Mouse (Mus musculus): Measurements from ENCODE around the gene Ncs1. TPM values are rescaled to one million over a fixed set of nuclear protein-coding genes. Genes with fewer than 3 reads are reported as not detected.

Ncs1 gene
- total and polyA plus RNA-seq, 3 experiments = 0.05 TPM; not detected in 2

GRCm38 (mm10) chr2:31304191-31304590 is 58.6 kb downstream of the Ncs1 start:
- TF ChIP-seq CTCF (IDR thresholded peaks at IDR 0.05; ENCODE audit: low read depth, low read length) = no peak
- no peak for TF ChIP-seq TAL1 (conservative IDR thresholded peaks at IDR 0.05; ENCODE audit: low read depth, low read length)
- no peak for TF ChIP-seq GATA2 (IDR thresholded peaks at IDR 0.05; ENCODE audit: borderline replicate concordance, low read depth, low read length)
- no peak for TF ChIP-seq POLR2AphosphoS5 (IDR thresholded peaks at IDR 0.05; ENCODE audit: insufficient replicate concordance, low read depth, low read length)
- TF ChIP-seq GATA1 (IDR thresholded peaks at IDR 0.05; ENCODE audit: borderline replicate concordance, low read length) = no peak
- no peaks in the 10 kb centered on the region for H3K36me3 ChIP-seq (replicated peaks)
- DNase-seq (ENCODE audit: low spot score) (no peak), ATAC-seq (ENCODE audit: extremely low read depth, insufficient number of reproducible peaks, low FRiP score, poor library complexity, severe bottlenecking) (no peak)
- H3K9me3 ChIP-seq (replicated peaks) = no peaks in the 10 kb centered on the region
- H3K4me1 ChIP-seq (ENCODE audit: insufficient read depth, low read depth, low read length) = no peaks in the 10 kb centered on the region
- H3K27me3 ChIP-seq (ENCODE audit: insufficient read depth, low read length) = peaks cover 3% of the 10 kb centered on the region; the same call in 1 of the 2 replicates
- no peak overlapping the region for H3K4me3 ChIP-seq (ENCODE audit: low read depth, low read length)

- H3K36me3 ChIP-seq (replicated peaks) = no peaks in the 10 kb centered on the region
- H3K9me3 ChIP-seq (replicated peaks) = no peaks in the 10 kb centered on the region
- no peak for DNase-seq (ENCODE audit: low spot score)
- H3K4me1 ChIP-seq (ENCODE audit: insufficient read depth, low read depth, low read length) = no peaks in the 10 kb centered on the region
- no peaks in the 10 kb centered on the region for H3K27me3 ChIP-seq (ENCODE audit: insufficient read depth, low read length)
- no peak overlapping the region for H3K4me3 ChIP-seq (ENCODE audit: low read depth, low read length)
- no peak for TF ChIP-seq GATA2 (IDR thresholded peaks at IDR 0.05; ENCODE audit: borderline replicate concordance, low read depth, low read length)
- no peak for TF ChIP-seq CTCF (IDR thresholded peaks at IDR 0.05; ENCODE audit: low read depth, low read length)
- TF ChIP-seq GATA1 (IDR thresholded peaks at IDR 0.05; ENCODE audit: borderline replicate concordance, low read length) = no peak
- TF ChIP-seq TAL1 (conservative IDR thresholded peaks at IDR 0.05; ENCODE audit: low read depth, low read length) = no peak
- no peak for TF ChIP-seq POLR2AphosphoS5 (IDR thresholded peaks at IDR 0.05; ENCODE audit: insufficient replicate concordance, low read depth, low read length)
- ATAC-seq (ENCODE audit: extremely low read depth, insufficient number of reproducible peaks, low FRiP score, poor library complexity, severe bottlenecking) = no peak
These were observed 59.4 kb downstream of the Ncs1 start for GRCm38 (mm10) chr2:31304801-31305665.

- DNase-seq (ENCODE audit: low spot score) (no peak), ATAC-seq (ENCODE audit: extremely low read depth, insufficient number of reproducible peaks, low FRiP score, poor library complexity, severe bottlenecking) (no peak)
- no peak for TF ChIP-seq GATA2 (IDR thresholded peaks at IDR 0.05; ENCODE audit: borderline replicate concordance, low read depth, low read length)
- TF ChIP-seq GATA1 (IDR thresholded peaks at IDR 0.05; ENCODE audit: borderline replicate concordance, low read length) = no peak
- no peak for TF ChIP-seq TAL1 (conservative IDR thresholded peaks at IDR 0.05; ENCODE audit: low read depth, low read length)
- no peak for TF ChIP-seq CTCF (IDR thresholded peaks at IDR 0.05; ENCODE audit: low read depth, low read length)
- TF ChIP-seq POLR2AphosphoS5 (IDR thresholded peaks at IDR 0.05; ENCODE audit: insufficient replicate concordance, low read depth, low read length) = no peak
- Histone ChIP-seq H3K9me3 (replicated peaks) (no peaks in the 10 kb centered on the region), H3K36me3 (replicated peaks) (no peaks in the 10 kb centered on the region), H3K27me3 (ENCODE audit: insufficient read depth, low read length) (peaks cover 2% of the 10 kb centered on the region; the same call in 1 of the 2 replicates), H3K4me3 (ENCODE audit: low read depth, low read length) (no peak overlapping the region), H3K4me1 (ENCODE audit: insufficient read depth, low read depth, low read length) (no peaks in the 10 kb centered on the region)
These were observed 60.1 kb downstream of the Ncs1 start for GRCm38 (mm10) chr2:31305684-31306083.

DNA sequence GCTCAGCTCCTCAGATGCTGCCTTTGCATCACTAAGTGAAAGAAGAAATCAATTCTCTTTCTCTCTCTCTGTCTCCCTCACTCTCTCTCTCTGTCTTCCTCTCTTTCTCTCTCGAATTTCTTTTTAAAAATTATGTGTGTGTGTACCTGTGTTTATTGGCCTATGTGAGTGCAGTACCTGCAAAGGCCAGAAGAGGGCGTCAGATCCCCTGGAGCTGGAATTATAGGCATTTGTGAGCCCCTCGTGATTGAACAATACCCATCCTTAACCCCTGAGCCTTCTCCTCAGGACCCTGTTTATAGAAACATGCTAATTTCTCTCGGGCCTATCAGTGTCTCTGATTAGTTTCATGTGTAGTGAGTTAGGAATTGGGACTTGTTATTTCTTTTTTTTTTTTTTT is 62.6 kb downstream of the Ncs1 start:
- Histone ChIP-seq H3K9me3 (replicated peaks) (no peaks in the 10 kb centered on the region), H3K4me1 (ENCODE audit: insufficient read depth, low read depth, low read length) (no peaks in the 10 kb centered on the region), H3K36me3 (replicated peaks) (no peaks in the 10 kb centered on the region), H3K27me3 (ENCODE audit: insufficient read depth, low read length) (peaks cover 2% of the 10 kb centered on the region; the same call in 1 of the 2 replicates), H3K4me3 (ENCODE audit: low read depth, low read length) (no peak overlapping the region)
- DNase-seq (ENCODE audit: low spot score) (no peak), ATAC-seq (ENCODE audit: extremely low read depth, insufficient number of reproducible peaks, low FRiP score, poor library complexity, severe bottlenecking) (no peak)
- TF ChIP-seq CTCF (IDR thresholded peaks at IDR 0.05; ENCODE audit: low read depth, low read length) = no peak
- TF ChIP-seq GATA2 (IDR thresholded peaks at IDR 0.05; ENCODE audit: borderline replicate concordance, low read depth, low read length) = no peak
- TF ChIP-seq GATA1 (IDR thresholded peaks at IDR 0.05; ENCODE audit: borderline replicate concordance, low read length) = no peak
- no peak for TF ChIP-seq TAL1 (conservative IDR thresholded peaks at IDR 0.05; ENCODE audit: low read depth, low read length)
- no peak for TF ChIP-seq POLR2AphosphoS5 (IDR thresholded peaks at IDR 0.05; ENCODE audit: insufficient replicate concordance, low read depth, low read length)

- TF ChIP-seq CTCF (IDR thresholded peaks at IDR 0.05; ENCODE audit: low read depth, low read length) (no peak), GATA1 (IDR thresholded peaks at IDR 0.05; ENCODE audit: borderline replicate concordance, low read length) (no peak), TAL1 (conservative IDR thresholded peaks at IDR 0.05; ENCODE audit: low read depth, low read length) (no peak)
- ATAC-seq (ENCODE audit: extremely low read depth, insufficient number of reproducible peaks, low FRiP score, poor library complexity, severe bottlenecking) = no peak
- Histone ChIP-seq H3K27me3 (ENCODE audit: insufficient read depth, low read length) (peaks cover 5% of the 10 kb centered on the region; the same call in 1 of the 2 replicates), H3K4me3 (ENCODE audit: low read depth, low read length) (no peak overlapping the region), H3K9me3 (replicated peaks) (no peaks in the 10 kb centered on the region), H3K4me1 (ENCODE audit: insufficient read depth, low read depth, low read length) (no peaks in the 10 kb centered on the region), H3K36me3 (replicated peaks) (no peaks in the 10 kb centered on the region)
- no peak for DNase-seq (ENCODE audit: low spot score)
These were observed 63.9 kb downstream of the Ncs1 start for GRCm38 (mm10) chr2:31309549-31309948.

DNA sequence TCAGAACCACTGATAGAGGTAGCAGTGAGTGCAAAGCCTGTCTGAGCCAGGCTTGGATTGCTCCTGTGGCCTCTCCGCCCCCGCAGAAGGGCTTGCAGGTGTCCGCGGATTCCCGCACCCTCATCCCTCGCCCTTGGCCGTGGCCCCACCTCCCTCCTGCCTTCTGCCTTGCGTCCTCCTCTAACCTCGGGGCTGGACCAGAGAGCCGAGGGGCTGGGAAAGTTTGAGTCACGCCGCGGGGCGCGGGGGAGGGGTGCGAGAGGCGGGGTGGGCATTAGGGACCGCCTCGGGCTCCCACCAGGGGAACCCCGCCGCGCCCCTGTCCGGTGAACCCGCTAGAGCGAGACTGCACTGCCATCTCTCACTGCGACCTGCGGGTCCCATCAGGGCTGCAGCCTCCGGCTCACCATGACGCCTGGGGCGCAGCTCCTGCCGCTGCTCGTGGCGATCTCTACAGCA is 68.4 kb downstream of the Ncs1 start, which contains the start of gene Hmcn2:
TSS of gene Hmcn2 (plus strand) at position 409 of the 459 bp plus-strand sequence.
- no peaks in the 10 kb centered on the region for H3K36me3 ChIP-seq (replicated peaks)
- H3K9me3 ChIP-seq (replicated peaks) = no peaks in the 10 kb centered on the region
- H3K4me3 ChIP-seq (ENCODE audit: low read depth, low read length) = no peak within 1 kb of the TSS
- no peaks in the 10 kb centered on the region for H3K4me1 ChIP-seq (ENCODE audit: insufficient read depth, low read depth, low read length)
- DNase-seq (ENCODE audit: low spot score) = no peak
- TF ChIP-seq GATA2 (IDR thresholded peaks at IDR 0.05; ENCODE audit: borderline replicate concordance, low read depth, low read length) = no peak
- TF ChIP-seq TAL1 (conservative IDR thresholded peaks at IDR 0.05; ENCODE audit: low read depth, low read length) = no peak
- no peak for TF ChIP-seq GATA1 (IDR thresholded peaks at IDR 0.05; ENCODE audit: borderline replicate concordance, low read length)
- TF ChIP-seq CTCF (IDR thresholded peaks at IDR 0.05; ENCODE audit: low read depth, low read length) = no peak
- TF ChIP-seq POLR2AphosphoS5 (IDR thresholded peaks at IDR 0.05; ENCODE audit: insufficient replicate concordance, low read depth, low read length) = no peak
- ATAC-seq (ENCODE audit: extremely low read depth, insufficient number of reproducible peaks, low FRiP score, poor library complexity, severe bottlenecking) = no peak
- H3K27me3 ChIP-seq (ENCODE audit: insufficient read depth, low read length) = peaks cover 14% of the 10 kb centered on the region; the same call in 1 of the 2 replicates
